Mouse (Mus musculus): ENCODE data around the gene Eif4e. TPM values are rescaled to one million over a fixed set of nuclear protein-coding genes. Genes with fewer than 3 reads are reported as not detected.

The Eif4e gene
- total RNA-seq (2023), result 10 to 100 TPM; 48.2 to 52.3 TPM

GRCm38 (mm10) chr3:138526073-138526915, at the start of gene Eif4e:
TSS of gene Eif4e (plus strand) at chr3:138526179.

GRCm38 (mm10) chr3:138489327-138490033, 36.5 kb upstream of the Eif4e start, which contains the start of gene Metap1:
TSS of gene Metap1 (minus strand) at chr3:138489515.

Other genes starting within 250 kb of the Eif4e start
- not detected for gene Adh6a, start 212.9 kb upstream of the Eif4e start, total RNA-seq (2023)
- not detected for gene Adh6b, start 184.4 kb upstream of the Eif4e start, total RNA-seq (2023)
- gene Adh4, start 110.7 kb upstream of the Eif4e start, total RNA-seq (2023), result not detected
- gene Adh5, start 83.1 kb upstream of the Eif4e start, total RNA-seq (2023), result 10 to 100 TPM; 26.4 to 33.3 TPM
- 10 to 100 TPM; 18.9 to 21.1 TPM for gene Metap1, start 36.7 kb upstream of the Eif4e start, total RNA-seq (2023)
- 10 to 100 TPM; 25.6 to 26.7 TPM for gene Tspan5, start 216.0 kb downstream of the Eif4e start, total RNA-seq (2023)

Data from neutrophil, adult 59 days (primary cell).